Mouse (Mus musculus) megakaryocyte, embryonic 14.5 days (primary cell): Measurements from ENCODE around the gene Atxn7l1.

Source experiments
- FLI1 ChIP-seq: IDR thresholded peaks from 2 replicates; pipeline ENCODE4 v1.6.1; 2012; ENCODE audit warnings: low read length, inconsistent platforms, mixed read lengths
- GATA1 ChIP-seq: IDR thresholded peaks from 3 replicates; pipeline ENCODE4 v1.6.1; 2012; ENCODE audit warnings: mixed read lengths, low read length, inconsistent platforms, borderline replicate concordance

GRCm38 (mm10) chr12:33219436-33219835 is 71.9 kb downstream of the Atxn7l1 start:
- TF ChIP-seq GATA1 (no peak), FLI1 (no peak)
